Comparison of ENCODE assay signal across 9 mouse cellular contexts in genomic region chr6:52170166-52170897, GRCm38 (mm10). TPM values are rescaled to one million over a fixed set of nuclear protein-coding genes. Genes with fewer than 3 reads are reported as not detected.
A peak's percentile ranks its signal among the peaks of the same experiment; 100 is the strongest.
DNase-seq lines count a peak whose midpoint lies in the region; ATAC-seq and TF ChIP-seq lines count a peak whose summit lies in the region.
"Had no signal": no experiment of that assay in that cellular context is flagged by ENCODE, and none has a peak within 500 bp of the region (broad histone marks: within the 10 kb centered on the region; RNA-seq: fewer than 3 reads in every experiment).

No protein-coding gene starts in this region.

- H3K27ac ChIP-seq in heart, embryonic 16.5 days (ENCODE audit: low read length), result peak overlapping the region; percentile 55
- H3K27ac ChIP-seq in small intestine, adult 2 months (ENCODE audit: insufficient read depth, low read depth, low read length), result peak overlapping the region; percentile 67

- H3K27me3 ChIP-seq in heart, embryonic 16.5 days (ENCODE audit: control insufficient read depth, insufficient read depth, low read length), result peaks cover 88% of the 10 kb centered on the region
- peaks cover 35% of the 10 kb centered on the region for H3K27me3 ChIP-seq in small intestine, adult 2 months (ENCODE audit: control insufficient read depth, insufficient read depth, low read length)

- no peak for TF ChIP-seq POLR2A in small intestine, adult 2 months (IDR thresholded peaks at IDR 0.05; ENCODE audit: low read depth, low read length)

- WGBS in heart, embryonic 16.5 days, result 9% methylated on average over 40 of the region's 40 CpGs
- 74% methylated on average over 40 of the region's 40 CpGs for WGBS in small intestine, adult 2 months

- peak overlapping the region; percentile 53 for H3K4me2 ChIP-seq in heart, embryonic 16.5 days (ENCODE audit: low read depth, low read length)

- 0 out of 2 replicates have a peak overlapping the region, but pooled peaks have one; percentile 5 for H3K4me3 ChIP-seq in heart, embryonic 16.5 days (ENCODE audit: low read length)
- peak overlapping the region; percentile 30 for H3K4me3 ChIP-seq in small intestine, adult 2 months (ENCODE audit: low read depth, low read length)

- no peaks in the 10 kb centered on the region for H3K36me3 ChIP-seq in heart, embryonic 16.5 days (ENCODE audit: control insufficient read depth, insufficient read depth)
- H3K36me3 ChIP-seq in small intestine, adult 2 months (ENCODE audit: control insufficient read depth, insufficient read depth, low read length), result no peaks in the 10 kb centered on the region

- peak; percentile 40 for DNase-seq in kidney, adult 18-20 months
- no peak for DNase-seq in kidney, postnatal 14 days
- DNase-seq in kidney, postnatal 4 days, result peak; percentile 68 to 80
- no peak for DNase-seq in adipocyte (ENCODE audit: low spot score)
- no peak for DNase-seq in frontal cortex, postnatal 36 days (ENCODE audit: low spot score in 2 of 2)
- DNase-seq: cerebellum, adult 9-11 months had no signal

- H3K4me1 ChIP-seq in heart, embryonic 16.5 days (ENCODE audit: control insufficient read depth, insufficient read depth, low read length), result peaks cover 2% of the 10 kb centered on the region; the same call in 1 of the 2 replicates
- H3K4me1 ChIP-seq in small intestine, adult 2 months (ENCODE audit: control insufficient read depth, insufficient read depth, insufficient read length, low read length), result peaks cover 10% of the 10 kb centered on the region; the same call in 1 of the 2 replicates

- no peak for TF ChIP-seq CTCF in small intestine, adult 2 months (IDR thresholded peaks at IDR 0.05; ENCODE audit: extremely low read depth, insufficient read length, insufficient replicate concordance, low read depth, low read length)

- peak overlapping the region; percentile 34; the same call in 1 of the 2 replicates for H3K9ac ChIP-seq in heart, embryonic 16.5 days (ENCODE audit: low read length)

- ATAC-seq in heart, embryonic 16.5 days (replicated peaks; ENCODE audit: extremely low read depth, insufficient read depth, low FRiP score), result no peak
- ATAC-seq in frontal cortex, adult (ENCODE audit: low TSS enrichment), result no peak

- H3K9me3 ChIP-seq in heart, embryonic 16.5 days (replicated peaks; ENCODE audit: control insufficient read depth, low read length), result no peaks in the 10 kb centered on the region

RNA-seq across cellular contexts. Expression of gene Hoxa2, which starts 5.7 kb away (rescaled TPM):
- polyA plus RNA-seq in heart, embryonic 16.5 days (2015; fragmentation: Nextera tagmentation; extraction: Ambion mirVana), result 1.5 and 2.0 TPM in 2 replicates
- polyA plus RNA-seq in small intestine, adult 2 months (2012; rRNA removed), result 0.83 and 1.0 TPM in 2 replicates

RNA-seq across cellular contexts. Expression of gene 5730596B20Rik, which starts 7.0 kb away (rescaled TPM):
- 0.13 and 0.32 TPM in 2 replicates for polyA plus RNA-seq in heart, embryonic 16.5 days (2015; fragmentation: Nextera tagmentation; extraction: Ambion mirVana)
- polyA plus RNA-seq in small intestine, adult 2 months (2012; rRNA removed), result 0.10 TPM in 1 of 2 replicates, not detected in the other

RNA-seq across cellular contexts. Expression of gene Hoxa1, which starts 12.2 kb away (rescaled TPM):
- 0.44 and 0.68 TPM in 2 replicates for polyA plus RNA-seq in heart, embryonic 16.5 days (2015; fragmentation: Nextera tagmentation; extraction: Ambion mirVana)
- 0.11 and 0.28 TPM in 2 replicates for polyA plus RNA-seq in small intestine, adult 2 months (2012; rRNA removed)

RNA-seq across cellular contexts. Expression of gene Hoxa4, which starts 21.2 kb away (rescaled TPM):
- polyA plus RNA-seq in heart, embryonic 16.5 days (2015; fragmentation: Nextera tagmentation; extraction: Ambion mirVana), result 0.54 TPM in 1 of 2 replicates, not detected in the other
- 2.3 and 2.4 TPM in 2 replicates for polyA plus RNA-seq in small intestine, adult 2 months (2012; rRNA removed)

RNA-seq across cellular contexts. Expression of gene Hoxa5, which starts 34.1 kb away (rescaled TPM):
- 1.3 and 3.3 TPM in 2 replicates for polyA plus RNA-seq in heart, embryonic 16.5 days (2015; fragmentation: Nextera tagmentation; extraction: Ambion mirVana)
- polyA plus RNA-seq in small intestine, adult 2 months (2012; rRNA removed), result 3.5 and 4.7 TPM in 2 replicates

Comparison
In these comparisons a context has a peak if more than half of its experiments do, and no peak if none do; other contexts are left out.
1. DNase-seq: peak in kidney, adult 18-20 months (single experiment) and kidney, postnatal 4 days (2 of 2); none in kidney, postnatal 14 days (single experiment), adipocyte (single experiment) and frontal cortex, postnatal 36 days (0 of 2).